Mouse (Mus musculus) liver, embryonic 14.5 days (tissue): ENCODE measurements around the gene Rbp7. TPM values are rescaled to one million over a fixed set of nuclear protein-coding genes. Genes with fewer than 3 reads are reported as not detected.
A peak's percentile ranks its signal among the peaks of the same experiment; 100 is the strongest.
"Not testable (repeated sequence)": the region's sequence is repeated elsewhere in the genome, so short reads cannot be mapped to it uniquely, and the experiment has no call there.

Source experiments
- ATAC-seq: fragments of 200-750 bp; cut with Nextera tagmentation; 2 replicates; pipeline ENCODE4 v1.8.0; 2017; ENCODE audit warnings: moderate number of reproducible peaks, mild to moderate bottlenecking, moderate library complexity; ENCODE audit not compliant: insufficient read depth
- DNase-seq, 3 experiments: peaks; one replicate each; pipeline ENCODE4 v3.0.0-alpha.2; 2012 to 2013; ENCODE audit warnings: low read depth in 3 of 3, low spot score in 3 of 3
- H3K27ac ChIP-seq: fragments of 300-500 bp; sonication (generic); 2 replicates; pipeline ENCODE4 v1.5.1; 2014; ENCODE audit warnings: moderate library complexity, mild to moderate bottlenecking, control low read depth, inconsistent platforms
- H3K27me3 ChIP-seq: fragments of 300-500 bp; sonication (generic); 2 replicates; pipeline ENCODE4 v1.6.1; 2014; ENCODE audit warnings: mild to moderate bottlenecking, low read length, moderate library complexity; ENCODE audit not compliant: control insufficient read depth, insufficient read depth
- H3K36me3 ChIP-seq: fragments of 300-500 bp; sonication (generic); replicated peaks from 2 replicates; pipeline ENCODE4 v1.6.1; 2014; ENCODE audit warnings: low read depth; ENCODE audit not compliant: control insufficient read depth, insufficient read depth
- H3K4me1 ChIP-seq, 2 experiments: fragments of 200-500 bp in 1 of 2; fragments of 300-500 bp in 1 of 2; sonication (generic) in 1 of 2; replicated peaks; 2 replicates each; pipeline ENCODE4 v1.6.1; 2012 to 2014; ENCODE audit warnings: antibody characterized with exemption in 1 of 2, inconsistent platforms in 1 of 2, low read length in 1 of 2; ENCODE audit not compliant: control insufficient read depth in 2 of 2, insufficient read depth in 2 of 2
- H3K4me2 ChIP-seq: fragments of 300-500 bp; sonication (generic); 2 replicates; pipeline ENCODE4 v1.6.1; 2014; ENCODE audit warnings: low read depth, mild to moderate bottlenecking, control low read depth, moderate library complexity
- H3K4me3 ChIP-seq, 2 experiments: fragments of 200-500 bp in 1 of 2; fragments of 300-500 bp in 1 of 2; sonication (generic) in 1 of 2; 2 replicates each; pipeline ENCODE4 v1.5.1; 2012 to 2014; ENCODE audit warnings: low read depth in 2 of 2, low read length in 2 of 2, mild to moderate bottlenecking in 2 of 2, control low read depth in 1 of 2, inconsistent platforms in 1 of 2, moderate library complexity in 1 of 2; ENCODE audit not compliant: insufficient read depth in 1 of 2
- H3K9ac ChIP-seq: fragments of 300-500 bp; sonication (generic); replicated peaks from 2 replicates; pipeline ENCODE4 v1.6.1; 2014; ENCODE audit warnings: mild to moderate bottlenecking, control low read depth, moderate library complexity
- H3K9me3 ChIP-seq: fragments of 300-500 bp; sonication (generic); 2 replicates; pipeline ENCODE4 v1.6.1; 2016; ENCODE audit warnings: low read length, mixed read lengths; ENCODE audit not compliant: control insufficient read depth
- CTCF ChIP-seq: IDR thresholded peaks from 2 replicates; pipeline ENCODE4 v1.5.1; 2016; ENCODE audit warnings: antibody characterized with exemption, low read depth, control low read depth
- EP300 ChIP-seq: IDR thresholded peaks from 2 replicates; pipeline ENCODE4 v1.6.1; 2016; ENCODE audit warnings: antibody characterized with exemption, low read depth
- WGBS: fragments of 180-500 bp; shearing (Covaris S2); extraction: QIAGEN DNeasy Blood & Tissue Kit; methylation state at CpG from one replicate; pipeline ENCODE4 v1.1.7; 2014; ENCODE audit not compliant: insufficient replicate concordance; 5-methylcytosine and 5-hydroxymethylcytosine counted together
- polyA plus RNA-seq, 2 experiments: library from polyadenylated mRNA; depleted of rRNA in 1 of 2; stranded (reverse) in 1 of 2; unstranded in 1 of 2; fragments of >200 nt; fragmentation: Nextera tagmentation in 1 of 2; extraction: Ambion mirVana in 1 of 2; gene quantifications; 2 replicates each; pipeline versions ENCODE4 v1.2.1 to v1.2.3; 2012 to 2014

Rbp7 gene
- polyA plus RNA-seq, 2 experiments: not detected

GRCm38 (mm10) chr4:149457831-149458430 lies 3.2 kb upstream of the Rbp7 start:
- TF ChIP-seq EP300: no peak
- no peak for TF ChIP-seq CTCF
- Histone ChIP-seq H3K27me3 (no peaks in the 10 kb centered on the region), H3K4me1 (no peaks in the 10 kb centered on the region; a peak in 1 of 4 replicates), H3K9ac (no peak overlapping the region), H3K4me2 (no peak overlapping the region), H3K4me3 (no peak overlapping the region), H3K36me3 (no peaks in the 10 kb centered on the region), H3K27ac (no peak overlapping the region), H3K9me3 (no peaks in the 10 kb centered on the region)
- DNase-seq (no peak), ATAC-seq (no peak)
- WGBS: 50% methylated on average over 6 of the region's 6 CpGs

GRCm38 (mm10) chr4:149457163-149457562 lies 2.4 kb upstream of the Rbp7 start:
- DNase-seq: not testable (repeated sequence)

GRCm38 (mm10) chr4:149454263-149454662 lies 515 bp downstream of the Rbp7 start:
- 73% methylated on average over 17 of the region's 17 CpGs for WGBS
- TF ChIP-seq EP300: no peak
- TF ChIP-seq CTCF: no peak
- Histone ChIP-seq H3K4me2 (no peak overlapping the region), H3K27ac (no peak overlapping the region), H3K9ac (no peak overlapping the region), H3K36me3 (no peaks in the 10 kb centered on the region), H3K9me3 (no peaks in the 10 kb centered on the region), H3K4me3 (no peak overlapping the region), H3K27me3 (no peaks in the 10 kb centered on the region), H3K4me1 (no peaks in the 10 kb centered on the region)
- DNase-seq (no peak), ATAC-seq (no peak)

More at GRCm38 (mm10) chr4:149457163-149457562, 2.4 kb upstream of the Rbp7 start:
- not testable (repeated sequence) for H3K4me2 ChIP-seq, H3K4me1 ChIP-seq, H3K4me3 ChIP-seq, H3K9ac ChIP-seq, H3K36me3 ChIP-seq, H3K27me3 ChIP-seq, H3K9me3 ChIP-seq, H3K27ac ChIP-seq, ATAC-seq
- 67% methylated on average over 27 of the region's 27 CpGs for WGBS

- DNase-seq: no peak
- no peak for TF ChIP-seq EP300
- TF ChIP-seq CTCF: peak; percentile 68
- ATAC-seq: no peak
- Histone ChIP-seq H3K4me1 (no peaks in the 10 kb centered on the region), H3K9me3 (no peaks in the 10 kb centered on the region), H3K27ac (no peak overlapping the region), H3K27me3 (no peaks in the 10 kb centered on the region), H3K4me3 (no peak overlapping the region), H3K4me2 (no peak overlapping the region), H3K36me3 (no peaks in the 10 kb centered on the region), H3K9ac (no peak overlapping the region)
- WGBS: 64% methylated on average over 4 of the region's 4 CpGs
Observed at GRCm38 (mm10) chr4:149453656-149454055, 1.1 kb downstream of the Rbp7 start.

GRCm38 (mm10) chr4:149450636-149451035 lies 4.1 kb downstream of the Rbp7 start:
- DNase-seq: no peak
- TF ChIP-seq EP300 (no peak), CTCF (no peak)
- Histone ChIP-seq H3K9ac (no peak overlapping the region), H3K4me2 (no peak overlapping the region), H3K9me3 (no peaks in the 10 kb centered on the region), H3K27me3 (no peaks in the 10 kb centered on the region), H3K4me1 (peaks cover 2 to 8% of the 10 kb centered on the region in 2 experiments; a peak in 3 of 4 replicates), H3K4me3 (no peak overlapping the region), H3K36me3 (no peaks in the 10 kb centered on the region), H3K27ac (no peak overlapping the region)
- ATAC-seq: no peak
- WGBS: 64% methylated on average over 3 of the region's 3 CpGs
